Mouse (Mus musculus) limb, embryonic 13.5 days (tissue): ENCODE measurements around the gene Efcab9. TPM values are rescaled to one million over a fixed set of nuclear protein-coding genes. Genes with fewer than 3 reads are reported as not detected.

Experiments used
- ATAC-seq: fragments of 200-750 bp; cut with Nextera tagmentation; 2 replicates; pipeline ENCODE4 v1.8.0; 2017; ENCODE audit warnings: low read depth, moderate number of reproducible peaks, moderate TSS enrichment; ENCODE audit not compliant: low FRiP score
- H3K27ac ChIP-seq: fragments of 300-500 bp; sonication (generic); 2 replicates; pipeline ENCODE4 v1.5.1; 2015; ENCODE audit warnings: inconsistent platforms, mild to moderate bottlenecking, moderate library complexity
- H3K27me3 ChIP-seq: fragments of 300-500 bp; sonication (generic); 2 replicates; pipeline ENCODE4 v1.6.1; 2015; ENCODE audit warnings: mild to moderate bottlenecking, inconsistent platforms
- H3K36me3 ChIP-seq: fragments of 300-500 bp; sonication (generic); 2 replicates; pipeline ENCODE4 v1.6.1; 2015; ENCODE audit warnings: inconsistent platforms, mild to moderate bottlenecking, moderate library complexity
- H3K4me1 ChIP-seq: fragments of 300-500 bp; sonication (generic); 2 replicates; pipeline ENCODE4 v1.6.1; 2015; ENCODE audit warnings: inconsistent platforms
- H3K4me2 ChIP-seq: fragments of 300-500 bp; sonication (generic); replicated peaks from 2 replicates; pipeline ENCODE4 v1.6.1; 2015; ENCODE audit warnings: inconsistent platforms, mild to moderate bottlenecking, moderate library complexity
- H3K4me3 ChIP-seq: fragments of 300-500 bp; sonication (generic); 2 replicates; pipeline ENCODE4 v1.5.1; 2015; ENCODE audit warnings: moderate library complexity, mild to moderate bottlenecking, inconsistent platforms
- H3K9ac ChIP-seq: fragments of 300-500 bp; sonication (generic); 2 replicates; pipeline ENCODE4 v1.6.1; 2015; ENCODE audit warnings: mild to moderate bottlenecking, inconsistent platforms
- H3K9me3 ChIP-seq: fragments of 300-500 bp; sonication (generic); 2 replicates; pipeline ENCODE4 v1.6.1; 2016; ENCODE audit warnings: inconsistent platforms
- WGBS: fragments of 180-500 bp; shearing (Covaris S2); methylation state at CpG from one replicate; pipeline ENCODE4 v1.1.7; 2015; 5-methylcytosine and 5-hydroxymethylcytosine counted together
- polyA plus RNA-seq: library from polyadenylated mRNA; unstranded; fragments of >200 nt; fragmentation: Nextera tagmentation; extraction: Ambion mirVana; gene quantifications from 2 replicates; pipeline ENCODE4 v1.2.1, GENCODE M21; 2015

The Efcab9 gene
- polyA plus RNA-seq, 1 experiment from 2014 or later = 0.45 TPM

- 58% methylated on average over 8 of the region's 8 CpGs for WGBS
- H3K9me3 ChIP-seq = 0 out of 2 replicates have a peak, but pooled peaks cover 5% of the 10 kb centered on the region
- H3K4me3 ChIP-seq = no peak overlapping the region
- H3K27me3 ChIP-seq = no peaks in the 10 kb centered on the region
- no peak for ATAC-seq
- H3K4me2 ChIP-seq = no peak overlapping the region
- H3K36me3 ChIP-seq = no peaks in the 10 kb centered on the region
- no peak overlapping the region for H3K9ac ChIP-seq
- peaks cover 32% of the 10 kb centered on the region for H3K4me1 ChIP-seq
- H3K27ac ChIP-seq = peak overlapping the region; percentile 75
Observed at GRCm38 (mm10) chr11:32565088-32565487, 33.2 kb upstream of the Efcab9 start.

GRCm38 (mm10) chr11:32564629-32565028, 32.7 kb upstream of the Efcab9 start:
- ATAC-seq = no peak
- no peaks in the 10 kb centered on the region for H3K27me3 ChIP-seq
- peaks cover 32% of the 10 kb centered on the region for H3K4me1 ChIP-seq
- peak overlapping the region; percentile 75 for H3K27ac ChIP-seq
- no peak overlapping the region for H3K9ac ChIP-seq
- 45% methylated on average over 4 of the region's 4 CpGs for WGBS
- H3K4me2 ChIP-seq = no peak overlapping the region
- H3K9me3 ChIP-seq = 0 out of 2 replicates have a peak, but pooled peaks cover under 1% of the 10 kb centered on the region
- H3K4me3 ChIP-seq = no peak overlapping the region
- H3K36me3 ChIP-seq = no peaks in the 10 kb centered on the region

DNA sequence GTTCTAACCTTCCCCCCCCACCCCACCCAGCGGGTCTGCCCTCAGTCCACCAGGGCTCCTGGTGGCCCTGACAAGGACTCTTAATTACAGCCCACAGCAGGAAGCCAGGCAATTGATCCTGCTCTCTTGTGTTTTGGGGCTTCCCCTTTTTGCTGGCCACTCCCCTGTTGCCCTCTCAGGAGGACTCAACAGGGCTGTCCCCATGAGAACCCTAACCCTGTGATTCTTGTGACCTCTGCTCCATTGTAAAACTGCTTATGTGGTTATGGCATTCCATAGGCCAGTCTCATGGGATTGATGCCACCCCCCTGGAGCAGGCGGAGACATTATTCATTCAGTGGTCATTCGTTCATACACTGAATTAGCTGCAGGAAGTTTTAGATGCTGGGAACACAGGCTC, 31.8 kb upstream of the Efcab9 start:
- H3K9me3 ChIP-seq = no peaks in the 10 kb centered on the region
- peaks cover 36% of the 10 kb centered on the region for H3K4me1 ChIP-seq
- no peak for ATAC-seq

GRCm38 (mm10) chr11:32562706-32563105, 30.8 kb upstream of the Efcab9 start:
- Histone ChIP-seq H3K36me3 (no peaks in the 10 kb centered on the region), H3K4me2 (no peak overlapping the region), H3K27me3 (no peaks in the 10 kb centered on the region), H3K4me3 (no peak overlapping the region), H3K9ac (no peak overlapping the region), H3K4me1 (peaks cover 40% of the 10 kb centered on the region), H3K9me3 (no peaks in the 10 kb centered on the region), H3K27ac (no peak overlapping the region)
- ATAC-seq = no peak
- 71% methylated on average over 5 of the region's 5 CpGs for WGBS

More for the DNA sequence above, 31.8 kb upstream of the Efcab9 start:
- no peaks in the 10 kb centered on the region for H3K36me3 ChIP-seq
- no peak overlapping the region for H3K4me2 ChIP-seq
- H3K9ac ChIP-seq = no peak overlapping the region
- H3K27ac ChIP-seq = no peak overlapping the region
- H3K27me3 ChIP-seq = no peaks in the 10 kb centered on the region
- no peak overlapping the region for H3K4me3 ChIP-seq
- 51% methylated on average over 3 of the region's 3 CpGs for WGBS

GRCm38 (mm10) chr11:32561465-32562355, 29.8 kb upstream of the Efcab9 start:
- peaks cover 32% of the 10 kb centered on the region for H3K4me1 ChIP-seq
- no peaks in the 10 kb centered on the region for H3K9me3 ChIP-seq
- no peaks in the 10 kb centered on the region for H3K27me3 ChIP-seq
- H3K36me3 ChIP-seq = no peaks in the 10 kb centered on the region
- H3K9ac ChIP-seq = no peak overlapping the region
- ATAC-seq = no peak
- 81% methylated on average over 10 of the region's 10 CpGs for WGBS
- H3K27ac ChIP-seq = no peak overlapping the region
- H3K4me2 ChIP-seq = no peak overlapping the region
- H3K4me3 ChIP-seq = no peak overlapping the region

DNA sequence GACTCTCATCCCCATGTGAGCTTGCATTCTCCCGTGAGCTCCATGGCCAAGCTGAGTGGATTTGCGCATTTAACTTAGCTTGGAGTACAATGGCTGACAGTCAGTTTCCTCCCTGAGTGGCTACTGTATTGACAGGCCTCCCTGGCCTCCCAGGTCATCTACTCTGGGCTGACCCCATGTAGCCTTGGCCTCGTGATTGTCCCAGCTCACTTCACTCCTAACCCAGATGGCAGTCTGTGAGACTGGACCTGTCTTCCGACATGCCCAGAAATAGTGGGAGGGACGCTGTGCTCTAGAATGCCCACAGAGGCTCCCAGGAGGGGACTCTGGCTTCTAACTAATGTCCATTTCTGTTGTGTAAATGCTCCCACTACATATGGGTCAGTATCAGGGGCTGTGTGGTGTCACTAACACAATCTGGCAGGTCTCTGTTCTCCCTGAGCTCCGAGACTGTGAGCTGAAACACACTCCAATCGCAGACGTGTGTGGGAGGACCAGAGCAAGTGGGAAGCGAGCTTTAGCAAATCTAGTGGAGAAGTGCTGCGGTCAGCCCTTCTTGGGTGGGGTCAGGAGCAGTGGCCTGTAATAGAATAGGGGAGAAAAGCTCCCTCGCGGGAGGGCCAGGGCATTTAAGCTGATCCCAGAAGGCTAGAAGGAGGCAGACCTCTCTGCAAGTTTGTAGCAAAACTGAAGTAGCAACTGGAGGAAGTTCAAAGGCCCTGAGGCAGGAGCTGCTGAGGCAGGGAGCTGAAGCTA, 28.3 kb upstream of the Efcab9 start:
- no peak overlapping the region for H3K4me2 ChIP-seq
- peaks cover 28% of the 10 kb centered on the region for H3K4me1 ChIP-seq
- H3K9me3 ChIP-seq = no peaks in the 10 kb centered on the region
- H3K9ac ChIP-seq = no peak overlapping the region
- ATAC-seq = no peak
- no peaks in the 10 kb centered on the region for H3K27me3 ChIP-seq
- no peak overlapping the region for H3K4me3 ChIP-seq
- H3K36me3 ChIP-seq = no peaks in the 10 kb centered on the region
- H3K27ac ChIP-seq = no peak overlapping the region
- 86% methylated on average over 12 of the region's 12 CpGs for WGBS

- peak; percentile 25; the same call in 1 of the 2 replicates for ATAC-seq
Observed at GRCm38 (mm10) chr11:32558677-32559076, 26.8 kb upstream of the Efcab9 start.

GRCm38 (mm10) chr11:32558026-32558425, 26.1 kb upstream of the Efcab9 start:
- Histone ChIP-seq H3K9me3 (no peaks in the 10 kb centered on the region), H3K4me1 (peaks cover 23% of the 10 kb centered on the region), H3K9ac (no peak overlapping the region), H3K4me2 (no peak overlapping the region), H3K27ac (no peak overlapping the region), H3K27me3 (no peaks in the 10 kb centered on the region), H3K36me3 (no peaks in the 10 kb centered on the region), H3K4me3 (no peak overlapping the region)
- no peak for ATAC-seq
- WGBS = 90% methylated on average over 4 of the region's 4 CpGs

More at GRCm38 (mm10) chr11:32558677-32559076, 26.8 kb upstream of the Efcab9 start:
- no peak overlapping the region for H3K4me3 ChIP-seq
- WGBS = 19% methylated on average over 8 of the region's 8 CpGs
- H3K9ac ChIP-seq = no peak overlapping the region
- no peak overlapping the region for H3K4me2 ChIP-seq
- no peaks in the 10 kb centered on the region for H3K9me3 ChIP-seq
- H3K27ac ChIP-seq = 0 out of 2 replicates have a peak overlapping the region, but pooled peaks have one; percentile 6
- H3K27me3 ChIP-seq = no peaks in the 10 kb centered on the region
- no peaks in the 10 kb centered on the region for H3K36me3 ChIP-seq
- H3K4me1 ChIP-seq = peaks cover 22% of the 10 kb centered on the region

DNA sequence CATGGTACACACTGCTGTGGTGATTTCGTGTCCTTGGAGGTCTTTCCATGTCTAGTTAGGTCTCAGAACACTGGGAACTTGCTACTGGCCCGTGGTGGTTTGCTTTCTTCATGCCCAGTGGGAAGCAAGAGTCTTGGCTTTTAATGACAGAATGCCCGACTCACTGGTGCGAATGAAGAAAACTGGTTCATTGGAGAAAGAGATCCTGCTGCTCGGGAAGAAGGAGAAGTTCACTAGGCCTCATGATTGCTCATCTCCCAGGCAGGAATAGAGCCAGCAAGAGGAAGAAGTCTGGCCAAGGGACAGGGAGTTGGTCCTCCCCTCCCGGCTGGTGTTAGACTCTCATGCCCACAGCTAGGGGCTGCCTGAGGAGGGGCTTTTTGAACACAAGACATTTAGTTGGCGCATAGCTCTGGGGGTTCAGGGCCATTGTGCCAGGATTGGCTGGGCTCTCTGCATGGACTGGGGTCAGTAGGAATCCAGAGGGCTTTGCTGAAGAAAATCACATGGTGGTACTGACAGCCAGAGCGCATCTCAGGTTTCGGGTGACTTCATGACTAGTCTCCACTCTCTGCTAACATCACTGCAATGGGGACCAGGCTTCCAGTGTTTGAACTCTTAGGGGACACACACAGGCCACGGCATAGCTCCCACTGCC, 24.6 kb upstream of the Efcab9 start:
- H3K4me1 ChIP-seq = peaks cover 39% of the 10 kb centered on the region
- 82% methylated on average over 10 of the region's 10 CpGs for WGBS
- H3K9me3 ChIP-seq = no peaks in the 10 kb centered on the region
- ATAC-seq = no peak
- H3K27me3 ChIP-seq = no peaks in the 10 kb centered on the region
- no peak overlapping the region for H3K27ac ChIP-seq
- no peak overlapping the region for H3K9ac ChIP-seq
- H3K4me2 ChIP-seq = no peak overlapping the region
- H3K36me3 ChIP-seq = no peaks in the 10 kb centered on the region
- H3K4me3 ChIP-seq = no peak overlapping the region

DNA sequence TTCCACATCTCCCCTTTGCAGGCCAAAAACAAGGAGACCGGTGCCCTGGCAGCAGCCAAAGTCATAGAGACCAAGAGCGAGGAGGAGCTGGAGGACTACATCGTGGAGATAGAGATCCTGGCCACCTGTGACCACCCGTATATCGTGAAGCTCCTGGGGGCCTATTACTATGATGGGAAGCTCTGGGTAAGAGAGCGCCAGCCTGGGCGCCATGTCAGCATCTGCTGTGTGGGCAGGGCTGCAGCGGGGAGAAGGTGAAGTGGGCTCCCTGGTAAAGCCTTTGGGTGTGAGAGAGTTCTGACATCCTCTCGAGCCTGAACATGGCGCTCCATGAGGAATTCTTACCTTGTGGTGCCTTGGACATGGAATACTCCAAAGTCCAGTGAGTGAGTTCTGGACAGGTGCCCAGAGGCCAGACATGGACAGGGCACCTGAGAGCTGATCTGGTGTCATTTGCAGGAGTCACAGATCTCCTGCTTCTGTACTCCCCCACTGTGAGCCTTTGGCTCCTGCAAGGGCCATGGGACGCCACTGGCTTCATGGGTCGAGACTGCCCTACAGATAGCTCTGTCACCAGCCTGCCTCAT, 23.3 kb upstream of the Efcab9 start:
- Histone ChIP-seq H3K27me3 (no peaks in the 10 kb centered on the region), H3K4me2 (no peak overlapping the region), H3K4me1 (peaks cover 51% of the 10 kb centered on the region), H3K9ac (no peak overlapping the region), H3K4me3 (no peak overlapping the region), H3K27ac (no peak overlapping the region), H3K36me3 (no peaks in the 10 kb centered on the region), H3K9me3 (no peaks in the 10 kb centered on the region)
- no peak for ATAC-seq
- 89% methylated on average over 12 of the region's 12 CpGs for WGBS

DNA sequence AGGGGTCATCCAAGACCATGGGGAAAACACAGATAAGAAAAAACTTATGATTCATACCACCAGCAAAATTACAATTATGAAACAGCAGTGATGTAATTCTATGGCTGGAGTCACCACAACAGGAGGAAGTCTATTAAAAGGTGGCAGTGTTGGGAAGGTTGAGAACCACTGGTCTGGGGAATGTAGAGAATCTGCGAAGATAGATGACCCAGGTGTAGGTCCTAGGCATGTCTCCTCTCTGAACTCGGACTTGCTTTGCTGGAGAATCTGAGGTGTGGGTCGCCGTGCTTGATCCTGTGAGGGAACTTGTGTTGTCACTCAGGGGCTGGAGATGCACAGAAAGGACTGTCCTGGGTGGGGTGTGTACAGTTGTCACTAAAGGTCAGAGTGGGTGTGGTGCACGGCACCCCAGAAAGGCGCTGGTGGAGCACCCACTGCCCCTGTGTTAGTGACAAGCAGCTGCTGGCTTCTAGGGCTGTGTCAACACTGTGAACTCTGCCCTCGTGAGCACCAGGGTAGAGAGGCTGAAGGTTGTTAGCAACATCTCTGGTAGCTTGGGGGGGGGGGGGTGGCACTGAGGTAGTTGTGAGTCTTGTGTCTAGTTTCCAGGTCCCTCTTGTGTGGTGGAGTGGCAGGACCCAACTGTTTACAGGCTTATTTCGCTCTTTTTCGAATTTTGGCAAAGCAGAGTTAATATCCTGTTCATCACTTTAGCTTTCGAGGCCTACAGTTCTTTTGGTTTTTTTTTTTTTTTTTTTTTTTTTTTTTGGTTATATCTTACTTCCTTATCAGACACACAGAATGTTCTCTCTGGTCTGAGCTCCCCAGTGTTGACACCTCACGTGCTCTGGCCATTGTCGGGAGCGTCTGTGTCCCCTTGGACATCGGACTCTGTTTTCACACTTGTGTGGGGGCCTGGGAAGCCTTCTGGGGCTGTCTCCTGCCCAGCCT, 22.5 kb upstream of the Efcab9 start:
- 0 out of 2 replicates have a peak overlapping the region, but pooled peaks have one; percentile 86 for H3K27ac ChIP-seq
- H3K27me3 ChIP-seq = no peaks in the 10 kb centered on the region
- ATAC-seq = no peak
- WGBS = 86% methylated on average over 14 of the region's 14 CpGs
- no peaks in the 10 kb centered on the region for H3K36me3 ChIP-seq
- no peak overlapping the region for H3K4me3 ChIP-seq
- H3K4me2 ChIP-seq = no peak overlapping the region
- no peaks in the 10 kb centered on the region for H3K9me3 ChIP-seq
- no peak overlapping the region for H3K9ac ChIP-seq
- peaks cover 57% of the 10 kb centered on the region for H3K4me1 ChIP-seq
